Mouse (Mus musculus): ENCODE data around the gene Itgb4. TPM values are rescaled to one million over a fixed set of nuclear protein-coding genes. Genes with fewer than 3 reads are reported as not detected.

The Itgb4 gene
- polyA plus RNA-seq (2012; rRNA removed) = 14.6 and 16.3 TPM in 2 replicates

GRCm38 (mm10) chr11:115974309-115975082 is at the start of gene Itgb4:
TSS of gene Itgb4 (plus strand) at chr11:115974709.

DNA sequence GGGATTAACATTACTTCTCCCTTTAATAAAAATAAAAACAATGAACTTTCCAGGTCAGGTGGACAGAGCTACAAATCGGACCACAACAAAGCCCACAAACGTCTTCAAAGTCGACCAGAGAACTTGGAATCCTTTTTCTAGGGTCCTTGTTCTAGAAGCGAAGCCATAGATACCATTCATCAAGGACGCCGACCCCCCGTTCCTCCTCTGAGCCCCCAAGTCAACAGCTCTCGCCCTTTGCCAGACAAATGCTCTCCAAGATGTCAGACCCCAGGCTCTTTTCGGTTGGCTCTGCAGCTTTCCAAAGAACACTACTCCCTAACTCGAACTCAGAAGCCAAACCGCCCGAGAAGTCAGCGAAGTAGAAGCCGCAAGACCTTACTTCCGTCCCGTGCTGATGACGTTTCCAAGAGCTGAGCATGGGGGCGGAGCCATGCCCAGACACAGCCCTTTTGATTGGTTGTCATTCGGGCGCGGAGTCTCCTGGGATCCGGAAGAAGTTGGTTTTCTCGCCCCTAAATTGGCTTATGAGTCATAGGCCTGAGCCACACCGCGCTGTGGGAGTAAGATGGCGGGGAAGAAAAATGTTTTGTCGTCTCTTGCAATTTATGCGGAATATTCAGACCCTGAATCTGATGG is 41.3 kb upstream of the Itgb4 start, which contains the start of the genes Sap30bp and Recql5:
Gene Sap30bp, plus strand, starts transcription at position 175 of the 639 bp plus-strand sequence.
Gene Recql5, minus strand, starts transcription at position 370 of the 639 bp plus-strand sequence.

GRCm38 (mm10) chr11:116012262-116012947 is 37.9 kb downstream of the Itgb4 start, which contains the start of gene Galk1:
TSS of gene Galk1 (minus strand) at chr11:116012719.

GRCm38 (mm10) chr11:116027756-116028155 is 53.2 kb downstream of the Itgb4 start, which contains the start of gene H3f3b:
TSS of gene H3f3b (minus strand) at chr11:116027962.

GRCm38 (mm10) chr11:116030088-116030897 is 55.8 kb downstream of the Itgb4 start, which contains the start of gene Unk:
TSS of gene Unk (plus strand) at chr11:116030322.

Other genes with a start within 250 kb of the Itgb4 start
- gene Tmem94, start 209.3 kb upstream of the Itgb4 start, polyA plus RNA-seq (2012; rRNA removed) = 119 and 128 TPM in 2 replicates
- gene Caskin2, start 161.1 kb upstream of the Itgb4 start, polyA plus RNA-seq (2012; rRNA removed) = 60.9 and 66.5 TPM in 2 replicates
- gene Tsen54, start 160.0 kb upstream of the Itgb4 start, polyA plus RNA-seq (2012; rRNA removed) = 57.5 and 75.8 TPM in 2 replicates
- 56.8 and 75.3 TPM in 2 replicates for gene Llgl2, start 150.7 kb upstream of the Itgb4 start, polyA plus RNA-seq (2012; rRNA removed)
- 7.9 TPM in 2 replicates for gene Myo15b, start 116.3 kb upstream of the Itgb4 start, polyA plus RNA-seq (2012; rRNA removed)
- 11.2 and 12.7 TPM in 2 replicates for gene Smim5, start 74.7 kb upstream of the Itgb4 start, polyA plus RNA-seq (2012; rRNA removed)
- gene Smim6, start 62.7 kb upstream of the Itgb4 start, polyA plus RNA-seq (2012; rRNA removed) = 0.61 and 0.83 TPM in 2 replicates
- 48.2 and 49.0 TPM in 2 replicates for gene Sap30bp, start 41.4 kb upstream of the Itgb4 start, polyA plus RNA-seq (2012; rRNA removed)
- 20.5 and 28.0 TPM in 2 replicates for gene Recql5, start 41.2 kb upstream of the Itgb4 start, polyA plus RNA-seq (2012; rRNA removed)
- gene Galk1, start 38.0 kb downstream of the Itgb4 start, polyA plus RNA-seq (2012; rRNA removed) = 122 and 133 TPM in 2 replicates
- 164 and 167 TPM in 2 replicates for gene H3f3b, start 53.3 kb downstream of the Itgb4 start, polyA plus RNA-seq (2012; rRNA removed)
- 63.2 and 87.9 TPM in 2 replicates for gene Unk, start 55.6 kb downstream of the Itgb4 start, polyA plus RNA-seq (2012; rRNA removed)
- 17.8 and 23.6 TPM in 2 replicates for gene Unc13d, start 103.3 kb downstream of the Itgb4 start, polyA plus RNA-seq (2012; rRNA removed)
- 238 and 344 TPM in 2 replicates for gene Wbp2, start 112.3 kb downstream of the Itgb4 start, polyA plus RNA-seq (2012; rRNA removed)
- gene Trim47, start 152.5 kb downstream of the Itgb4 start, polyA plus RNA-seq (2012; rRNA removed) = 72.1 and 83.3 TPM in 2 replicates
- 16.1 and 17.8 TPM in 2 replicates for gene Trim65, start 156.4 kb downstream of the Itgb4 start, polyA plus RNA-seq (2012; rRNA removed)
- gene Mrpl38, start 164.2 kb downstream of the Itgb4 start, polyA plus RNA-seq (2012; rRNA removed) = 50.6 and 52.5 TPM in 2 replicates
- gene Fbf1, start 193.5 kb downstream of the Itgb4 start, polyA plus RNA-seq (2012; rRNA removed) = 40.9 and 43.2 TPM in 2 replicates
- 27.9 and 37.2 TPM in 2 replicates for gene Ten1, start 224.1 kb downstream of the Itgb4 start, polyA plus RNA-seq (2012; rRNA removed)
- 31.6 and 41.8 TPM in 2 replicates for gene Acox1, start 224.3 kb downstream of the Itgb4 start, polyA plus RNA-seq (2012; rRNA removed)